Mouse (Mus musculus): ENCODE data around the gene Aldh16a1. TPM values are rescaled to one million over a fixed set of nuclear protein-coding genes. Genes with fewer than 3 reads are reported as not detected.
A peak's percentile ranks its signal among the peaks of the same experiment; 100 is the strongest.

Aldh16a1 gene
- polyA plus RNA-seq, 1 experiment from 2014 or later = 31.4 TPM

DNA sequence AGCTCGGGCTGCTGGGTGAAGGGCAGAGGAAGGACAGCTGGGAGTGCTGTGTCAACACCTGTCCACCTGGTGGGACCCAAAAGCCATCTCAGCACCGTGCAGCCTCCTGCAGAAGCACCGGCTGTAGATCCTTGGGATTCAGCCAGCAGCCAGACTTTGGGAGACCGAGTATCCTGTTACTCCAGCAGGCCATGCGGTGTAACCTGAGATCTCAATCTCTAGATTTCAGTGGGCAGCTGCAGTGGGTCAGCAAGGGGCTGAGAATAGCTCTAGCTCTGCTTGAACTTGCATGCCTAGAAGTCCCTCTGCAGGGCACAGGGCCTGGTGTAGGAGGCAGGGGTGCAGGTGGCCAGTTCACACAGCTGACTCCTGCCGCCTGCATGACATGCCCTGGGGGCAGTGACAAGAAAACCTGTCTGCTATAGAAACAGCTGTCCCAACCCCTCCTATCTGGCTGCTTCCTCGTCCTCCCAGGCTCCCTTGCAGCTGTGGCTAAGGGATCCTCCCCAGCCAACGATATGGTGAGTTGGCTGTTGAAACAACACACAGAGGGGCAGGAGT lies 37.5 kb upstream of the Aldh16a1 start:
- no peak for ATAC-seq (ENCODE audit: insufficient read depth)
- Histone ChIP-seq H3K9me3 (replicated peaks) (no peaks in the 10 kb centered on the region), H3K4me2 (no peak overlapping the region), H3K4me1 (replicated peaks) (no peaks in the 10 kb centered on the region), H3K9ac (no peak overlapping the region), H3K27me3 (peaks cover 87% of the 10 kb centered on the region), H3K4me3 (replicated peaks) (no peak overlapping the region), H3K36me3 (replicated peaks) (no peaks in the 10 kb centered on the region), H3K27ac (replicated peaks) (no peak overlapping the region)
- 16% methylated on average over 8 of the region's 8 CpGs for WGBS (ENCODE audit: insufficient replicate concordance)

DNA sequence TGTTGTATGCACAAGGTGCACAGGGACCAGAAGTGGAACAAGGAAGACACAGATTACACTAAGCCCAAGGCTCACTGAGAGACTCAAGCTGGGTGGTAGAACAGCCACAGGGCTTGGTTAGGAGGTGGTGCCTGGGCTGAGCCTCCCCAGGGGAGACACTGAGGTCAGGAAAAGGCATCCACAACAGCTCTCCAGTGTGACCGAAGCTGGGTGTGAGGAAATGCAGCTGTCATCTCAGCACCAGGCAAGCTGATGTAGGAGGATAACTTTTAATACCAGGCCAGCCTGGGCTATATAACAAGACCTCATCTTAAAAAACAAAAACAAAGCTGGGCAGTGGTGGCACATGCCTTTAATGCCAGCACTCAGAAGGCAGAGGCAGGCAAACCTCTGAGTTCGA lies 36.8 kb upstream of the Aldh16a1 start:
- peaks cover 87% of the 10 kb centered on the region for H3K27me3 ChIP-seq
- no peak overlapping the region for H3K4me3 ChIP-seq (replicated peaks)
- no peaks in the 10 kb centered on the region for H3K9me3 ChIP-seq (replicated peaks)
- no peak for ATAC-seq (ENCODE audit: insufficient read depth)
- 49% methylated on average over 2 of the region's 2 CpGs for WGBS (ENCODE audit: insufficient replicate concordance)
- no peaks in the 10 kb centered on the region for H3K36me3 ChIP-seq (replicated peaks)
- no peaks in the 10 kb centered on the region for H3K4me1 ChIP-seq (replicated peaks)
- no peak overlapping the region for H3K9ac ChIP-seq
- no peak overlapping the region for H3K27ac ChIP-seq (replicated peaks)
- no peak overlapping the region for H3K4me2 ChIP-seq

GRCm38 (mm10) chr7:45190186-45190585 lies 35.8 kb upstream of the Aldh16a1 start:
- WGBS (ENCODE audit: insufficient replicate concordance) = 66% methylated on average over 6 of the region's 6 CpGs
- ATAC-seq (ENCODE audit: insufficient read depth) = no peak
- no peak overlapping the region for H3K4me3 ChIP-seq (replicated peaks)

GRCm38 (mm10) chr7:45189600-45189999 lies 35.2 kb upstream of the Aldh16a1 start:
- Histone ChIP-seq H3K27ac (replicated peaks) (no peak overlapping the region), H3K4me3 (replicated peaks) (no peak overlapping the region), H3K4me2 (no peak overlapping the region), H3K9me3 (replicated peaks) (no peaks in the 10 kb centered on the region), H3K27me3 (peaks cover 91% of the 10 kb centered on the region), H3K9ac (no peak overlapping the region), H3K36me3 (replicated peaks) (no peaks in the 10 kb centered on the region), H3K4me1 (replicated peaks) (no peaks in the 10 kb centered on the region)
- WGBS (ENCODE audit: insufficient replicate concordance) = 49% methylated on average over 16 of the region's 16 CpGs
- no peak for ATAC-seq (ENCODE audit: insufficient read depth)

More at GRCm38 (mm10) chr7:45190186-45190585, 35.8 kb upstream of the Aldh16a1 start:
- Histone ChIP-seq H3K27me3 (peaks cover 88% of the 10 kb centered on the region), H3K9ac (no peak overlapping the region), H3K9me3 (replicated peaks) (no peaks in the 10 kb centered on the region), H3K27ac (replicated peaks) (no peak overlapping the region), H3K36me3 (replicated peaks) (no peaks in the 10 kb centered on the region), H3K4me2 (no peak overlapping the region), H3K4me1 (replicated peaks) (no peaks in the 10 kb centered on the region)

- H3K4me1 ChIP-seq (replicated peaks) = peaks cover 16% of the 10 kb centered on the region
- no peak overlapping the region for H3K27ac ChIP-seq (replicated peaks)
- no peaks in the 10 kb centered on the region for H3K9me3 ChIP-seq (replicated peaks)
- WGBS (ENCODE audit: insufficient replicate concordance) = 58% methylated on average over 7 of the region's 7 CpGs
- no peaks in the 10 kb centered on the region for H3K36me3 ChIP-seq (replicated peaks)
- H3K4me3 ChIP-seq (replicated peaks) = no peak overlapping the region
- no peak overlapping the region for H3K4me2 ChIP-seq
- no peak for ATAC-seq (ENCODE audit: insufficient read depth)
- no peak overlapping the region for H3K9ac ChIP-seq
- peaks cover 100% of the 10 kb centered on the region for H3K27me3 ChIP-seq
Measured at GRCm38 (mm10) chr7:45185921-45186320, 31.5 kb upstream of the Aldh16a1 start.

DNA sequence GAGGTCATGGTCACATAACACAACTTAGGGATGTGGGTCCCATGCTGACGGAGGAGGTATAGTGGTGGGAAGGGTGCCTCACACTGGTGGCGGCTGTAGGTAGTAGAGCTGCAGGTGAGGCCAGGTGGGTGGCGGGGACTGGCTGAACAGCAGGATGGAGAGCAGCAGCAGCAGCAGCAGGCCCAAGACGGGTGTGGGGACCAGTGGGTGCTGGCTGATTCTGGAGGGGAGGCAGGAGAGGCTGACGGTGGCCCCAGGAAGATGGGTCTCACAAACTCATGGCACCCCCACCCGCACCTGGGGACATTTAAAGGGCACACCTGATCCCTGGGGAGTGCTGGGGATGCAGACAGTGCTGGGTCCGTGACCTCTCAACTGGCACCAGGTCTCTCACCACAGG lies 29.3 kb upstream of the Aldh16a1 start:
- Histone ChIP-seq H3K27ac (replicated peaks) (no peak overlapping the region), H3K27me3 (peaks cover 100% of the 10 kb centered on the region)
- WGBS (ENCODE audit: insufficient replicate concordance) = 50% methylated on average over 7 of the region's 7 CpGs

DNA sequence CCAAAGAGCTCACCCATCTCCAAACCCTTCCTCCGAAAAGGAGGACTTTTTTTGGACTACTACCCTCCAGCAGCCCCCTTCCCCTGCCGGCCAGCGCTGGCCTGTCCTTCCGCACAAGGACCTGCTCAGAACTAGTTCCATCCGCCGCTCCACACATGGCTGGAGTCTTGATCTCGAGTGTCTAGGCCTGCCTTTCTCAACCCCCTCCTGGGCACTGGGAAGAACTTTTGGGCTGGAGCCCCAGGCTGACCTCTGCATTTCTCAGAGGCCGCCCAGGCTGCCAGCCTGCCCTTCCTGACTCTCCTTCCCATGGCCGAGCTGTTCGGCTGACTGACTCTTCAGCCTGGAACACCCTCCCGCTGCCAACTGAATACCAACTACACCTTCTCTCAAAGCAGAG lies 28.2 kb upstream of the Aldh16a1 start:
- no peak for ATAC-seq (ENCODE audit: insufficient read depth)
- Histone ChIP-seq H3K4me1 (replicated peaks) (peaks cover 16% of the 10 kb centered on the region), H3K9ac (no peak overlapping the region), H3K4me2 (peak overlapping the region; percentile 73), H3K9me3 (replicated peaks) (no peaks in the 10 kb centered on the region), H3K36me3 (replicated peaks) (no peaks in the 10 kb centered on the region), H3K27ac (replicated peaks) (no peak overlapping the region), H3K4me3 (replicated peaks) (peak overlapping the region; percentile 48), H3K27me3 (peaks cover 100% of the 10 kb centered on the region)
- WGBS (ENCODE audit: insufficient replicate concordance) = 14% methylated on average over 11 of the region's 11 CpGs

More for the DNA sequence above, 29.3 kb upstream of the Aldh16a1 start:
- Histone ChIP-seq H3K9me3 (replicated peaks) (no peaks in the 10 kb centered on the region), H3K9ac (no peak overlapping the region), H3K4me2 (no peak overlapping the region), H3K36me3 (replicated peaks) (no peaks in the 10 kb centered on the region), H3K4me1 (replicated peaks) (peaks cover 16% of the 10 kb centered on the region), H3K4me3 (replicated peaks) (no peak overlapping the region)
- no peak for ATAC-seq (ENCODE audit: insufficient read depth)

- no peak overlapping the region for H3K9ac ChIP-seq
- 2% methylated on average over 34 of the region's 34 CpGs for WGBS (ENCODE audit: insufficient replicate concordance)
- peak; percentile 87 for ATAC-seq (ENCODE audit: insufficient read depth)
Measured at GRCm38 (mm10) chr7:45182199-45182601, 27.8 kb upstream of the Aldh16a1 start.

GRCm38 (mm10) chr7:45181540-45181939 lies 27.2 kb upstream of the Aldh16a1 start:
- peaks cover 100% of the 10 kb centered on the region for H3K27me3 ChIP-seq
- peak overlapping the region; percentile 48 for H3K4me3 ChIP-seq (replicated peaks)
- no peak overlapping the region for H3K27ac ChIP-seq (replicated peaks)
- H3K9ac ChIP-seq = no peak overlapping the region
- no peaks in the 10 kb centered on the region for H3K36me3 ChIP-seq (replicated peaks)
- peak overlapping the region; percentile 73 for H3K4me2 ChIP-seq
- H3K9me3 ChIP-seq (replicated peaks) = no peaks in the 10 kb centered on the region
- ATAC-seq (ENCODE audit: insufficient read depth) = no peak
- H3K4me1 ChIP-seq (replicated peaks) = peaks cover 16% of the 10 kb centered on the region
- WGBS (ENCODE audit: insufficient replicate concordance) = 4% methylated on average over 35 of the region's 35 CpGs

More at GRCm38 (mm10) chr7:45182199-45182601, 27.8 kb upstream of the Aldh16a1 start:
- peaks cover 16% of the 10 kb centered on the region for H3K4me1 ChIP-seq (replicated peaks)
- no peaks in the 10 kb centered on the region for H3K36me3 ChIP-seq (replicated peaks)
- H3K27me3 ChIP-seq = peaks cover 100% of the 10 kb centered on the region
- H3K4me3 ChIP-seq (replicated peaks) = peak overlapping the region; percentile 48
- no peaks in the 10 kb centered on the region for H3K9me3 ChIP-seq (replicated peaks)
- H3K4me2 ChIP-seq = peak overlapping the region; percentile 73
- no peak overlapping the region for H3K27ac ChIP-seq (replicated peaks)

- H3K9ac ChIP-seq = no peak within 1 kb of the TSS
- H3K4me3 ChIP-seq (replicated peaks) = peak within 1 kb of the TSS; percentile 48
- H3K4me2 ChIP-seq = peak within 1 kb of the TSS; percentile 73
- 21% methylated on average over 20 of the region's 20 CpGs for WGBS (ENCODE audit: insufficient replicate concordance)
- H3K27ac ChIP-seq (replicated peaks) = no peak within 1 kb of the TSS
- H3K27me3 ChIP-seq = peaks cover 100% of the 10 kb centered on the region
- no peaks in the 10 kb centered on the region for H3K9me3 ChIP-seq (replicated peaks)
- H3K4me1 ChIP-seq (replicated peaks) = peaks cover 16% of the 10 kb centered on the region
- no peaks in the 10 kb centered on the region for H3K36me3 ChIP-seq (replicated peaks)
- no peak for ATAC-seq (ENCODE audit: insufficient read depth)
Measured at GRCm38 (mm10) chr7:45180896-45181477, 26.6 kb upstream of the Aldh16a1 start, which contains the start of gene Pth2. Gene Pth2 (plus strand): TSS chr7:45180995.

DNA sequence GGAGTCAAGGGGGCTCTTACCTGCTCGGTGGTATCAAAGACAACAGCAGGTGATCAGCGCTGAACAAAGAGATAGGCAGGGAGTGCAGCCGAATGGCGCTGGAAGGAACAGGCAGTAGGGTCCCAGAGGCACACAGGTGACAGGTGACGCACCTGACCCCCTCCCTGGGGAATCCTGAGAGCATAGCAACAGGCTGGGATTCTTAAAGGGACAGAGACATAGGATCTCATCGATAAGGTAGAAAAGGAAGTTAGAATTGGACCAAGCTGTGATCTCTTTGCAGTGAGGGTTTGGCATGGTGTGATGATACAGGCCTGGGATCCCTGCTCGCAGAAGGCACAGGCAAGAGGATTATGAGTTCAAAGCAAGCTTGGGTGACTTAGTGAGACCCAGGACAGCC lies 25.1 kb upstream of the Aldh16a1 start, which contains the start of gene Gfy:
Gene Gfy (minus strand): TSS at position 101 of the 400 bp plus-strand sequence.
- no peaks in the 10 kb centered on the region for H3K9me3 ChIP-seq (replicated peaks)
- 16% methylated on average over 7 of the region's 7 CpGs for WGBS (ENCODE audit: insufficient replicate concordance)
- no peak within 1 kb of the TSS for H3K4me2 ChIP-seq
- no peak for ATAC-seq (ENCODE audit: insufficient read depth)
- H3K4me3 ChIP-seq (replicated peaks) = no peak within 1 kb of the TSS
- H3K9ac ChIP-seq = no peak within 1 kb of the TSS
- H3K4me1 ChIP-seq (replicated peaks) = peaks cover 19% of the 10 kb centered on the region
- H3K27me3 ChIP-seq = peaks cover 100% of the 10 kb centered on the region
- no peaks in the 10 kb centered on the region for H3K36me3 ChIP-seq (replicated peaks)
- no peak within 1 kb of the TSS for H3K27ac ChIP-seq (replicated peaks)
